ENCODE assay signal across 7 mouse cellular contexts in the genomic region with DNA sequence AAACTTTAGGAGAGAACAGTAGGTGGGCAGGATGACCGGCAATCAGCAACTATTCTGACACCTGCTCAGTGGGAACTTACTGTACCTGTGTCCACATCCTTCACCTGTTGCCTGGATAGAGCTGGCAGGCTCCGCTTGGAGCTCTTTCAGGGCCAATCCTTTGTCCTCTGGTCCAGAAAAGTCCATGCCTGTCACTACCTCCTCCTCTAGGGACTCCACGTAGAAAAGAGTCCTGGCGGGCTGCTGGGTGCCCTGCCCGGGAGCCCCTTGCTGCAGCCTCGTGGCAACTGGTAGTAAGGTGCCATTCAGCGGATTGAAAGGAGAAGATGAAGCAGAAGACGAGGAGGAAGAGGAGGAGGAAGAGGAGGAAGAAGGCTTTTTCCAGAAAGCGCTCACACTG. TPM values are rescaled to one million over a fixed set of nuclear protein-coding genes. Genes with fewer than 3 reads are reported as not detected.
DNase-seq lines count a peak whose midpoint lies in the region; ATAC-seq and TF ChIP-seq lines count a peak whose summit lies in the region.

No protein-coding gene starts in this region.

- no peaks in the 10 kb centered on the region for H3K36me3 ChIP-seq in embryonic facial prominence, embryonic 12.5 days
- no peaks in the 10 kb centered on the region for H3K36me3 ChIP-seq in hindbrain, embryonic 14.5 days (replicated peaks; ENCODE audit: control insufficient read depth, insufficient read depth)
- H3K36me3 ChIP-seq in neural tube, embryonic 12.5 days: no peaks in the 10 kb centered on the region

- H3K4me3 ChIP-seq in left cerebral cortex, adult 2 months: peak overlapping the region; percentile 61
- peak overlapping the region; percentile 37 for H3K4me3 ChIP-seq in embryonic facial prominence, embryonic 12.5 days
- H3K4me3 ChIP-seq in hindbrain, embryonic 14.5 days (replicated peaks; ENCODE audit: low read length): peak overlapping the region; percentile 57
- peak overlapping the region; percentile 50 for H3K4me3 ChIP-seq in neural tube, embryonic 12.5 days

- H3K4me2 ChIP-seq in embryonic facial prominence, embryonic 12.5 days (replicated peaks): peak overlapping the region; percentile 83
- H3K4me2 ChIP-seq in hindbrain, embryonic 14.5 days (replicated peaks): peak overlapping the region; percentile 74
- H3K4me2 ChIP-seq in neural tube, embryonic 12.5 days (replicated peaks): peak overlapping the region; percentile 94

- no peaks in the 10 kb centered on the region for H3K9me3 ChIP-seq in embryonic facial prominence, embryonic 12.5 days
- H3K9me3 ChIP-seq in hindbrain, embryonic 14.5 days (ENCODE audit: control insufficient read depth, low read length): no peaks in the 10 kb centered on the region
- H3K9me3 ChIP-seq in neural tube, embryonic 12.5 days: no peaks in the 10 kb centered on the region

- 0 out of 2 replicates have a peak, but pooled peaks have one; percentile 15 for ATAC-seq in embryonic facial prominence, embryonic 12.5 days (ENCODE audit: insufficient number of reproducible peaks, insufficient read depth, low FRiP score, low TSS enrichment)
- peak; percentile 38; the same call in 1 of the 2 replicates for ATAC-seq in hindbrain, embryonic 14.5 days (ENCODE audit: low FRiP score)
- ATAC-seq in neural tube, embryonic 12.5 days (ENCODE audit: low FRiP score, low read depth): peak; percentile 43; the same call in 1 of the 2 replicates
- no peak for ATAC-seq in monocyte, adult 5-6 weeks (replicated peaks; ENCODE audit: insufficient number of reproducible peaks, low FRiP score, low TSS enrichment, poor library complexity, severe bottlenecking)
- no peak for ATAC-seq in erythroblast, adult 5-6 weeks (replicated peaks; ENCODE audit: low FRiP score, poor library complexity, severe bottlenecking)

- intact Hi-C loops in left cerebral cortex, adult 2 months (cut with DNase I): no loop called here
- intact Hi-C loops in left cerebral cortex, postnatal 10 days (cut with DNase I): no loop called here

- no peaks in the 10 kb centered on the region for H3K4me1 ChIP-seq in embryonic facial prominence, embryonic 12.5 days
- 0 out of 2 replicates have a peak, but pooled peaks cover 7% of the 10 kb centered on the region for H3K4me1 ChIP-seq in hindbrain, embryonic 14.5 days (replicated peaks; ENCODE audit: control insufficient read depth, insufficient read depth, low read length)
- 0 out of 2 replicates have a peak, but pooled peaks cover 3% of the 10 kb centered on the region for H3K4me1 ChIP-seq in neural tube, embryonic 12.5 days

- peaks cover 27% of the 10 kb centered on the region for H3K27me3 ChIP-seq in embryonic facial prominence, embryonic 12.5 days
- H3K27me3 ChIP-seq in hindbrain, embryonic 14.5 days (ENCODE audit: control insufficient read depth, insufficient read depth, low read length): no peaks in the 10 kb centered on the region
- no peaks in the 10 kb centered on the region; the same call in 1 of the 2 replicates for H3K27me3 ChIP-seq in neural tube, embryonic 12.5 days (replicated peaks)

- peak overlapping the region; percentile 62; the same call in 1 of the 2 replicates for H3K27ac ChIP-seq in left cerebral cortex, adult 2 months
- no peak overlapping the region for H3K27ac ChIP-seq in embryonic facial prominence, embryonic 12.5 days
- H3K27ac ChIP-seq in hindbrain, embryonic 14.5 days: peak overlapping the region; percentile 81
- H3K27ac ChIP-seq in neural tube, embryonic 12.5 days: no peak overlapping the region

- WGBS in embryonic facial prominence, embryonic 12.5 days: 7% methylated on average over 9 of the region's 9 CpGs
- 3% methylated on average over 9 of the region's 9 CpGs for WGBS in hindbrain, embryonic 14.5 days
- 6% methylated on average over 9 of the region's 9 CpGs for WGBS in neural tube, embryonic 12.5 days

- no peak for TF ChIP-seq CTCF in left cerebral cortex, adult 2 months (IDR thresholded peaks at IDR 0.05)

- peak overlapping the region; percentile 15; the same call in 1 of the 2 replicates for H3K9ac ChIP-seq in embryonic facial prominence, embryonic 12.5 days
- H3K9ac ChIP-seq in hindbrain, embryonic 14.5 days: peak overlapping the region; percentile 66
- H3K9ac ChIP-seq in neural tube, embryonic 12.5 days: peak overlapping the region; percentile 56; the same call in 1 of the 2 replicates

- no peak for DNase-seq in left cerebral cortex, adult 2 months (ENCODE audit: extremely low spot score in 1 of 2, low spot score in 2 of 2)
- DNase-seq in left cerebral cortex, postnatal 10 days (ENCODE audit: extremely low spot score in 1 of 2, low spot score in 2 of 2): no peak
- no peak for DNase-seq in hindbrain, embryonic 14.5 days (ENCODE audit: low spot score)

RNA-seq across cellular contexts. Expression of gene Klhl1, which starts 1.2 kb away (rescaled TPM):
- 1 to 10 TPM; 1.4 to 2.2 TPM for total RNA-seq in left cerebral cortex, adult 2 months (2021)
- 1 to 10 TPM; 4.1 to 5.7 TPM for total RNA-seq in left cerebral cortex, postnatal 10 days (2021)
- polyA plus RNA-seq in embryonic facial prominence, embryonic 12.5 days (2016; fragmentation: Nextera tagmentation; extraction: Ambion mirVana): 0.19 and 0.20 TPM in 2 replicates
- polyA plus RNA-seq in hindbrain, embryonic 14.5 days (2014; fragmentation: Nextera tagmentation; extraction: Ambion mirVana): 8.8 and 12.0 TPM in 2 replicates
- 2.0 and 4.0 TPM in 2 replicates for polyA plus RNA-seq in neural tube, embryonic 12.5 days (2016; fragmentation: Nextera tagmentation; extraction: Ambion mirVana)
- total RNA-seq in monocyte, adult 5-6 weeks (2017): not detected in 3 replicates
- not detected in 2 replicates for total RNA-seq in erythroblast, adult 5-6 weeks (2015; ENCODE audit: low replicate concordance)
- total RNA-seq in erythroblast, adult 5-6 weeks (2017; ENCODE audit: low replicate concordance): not detected in 2 replicates

Comparison
In these comparisons a context has a peak if more than half of its experiments do, and no peak if none do; other contexts are left out.
1. H3K27ac ChIP-seq: peak in left cerebral cortex, adult 2 months (single experiment) and hindbrain, embryonic 14.5 days (single experiment); none in embryonic facial prominence, embryonic 12.5 days (single experiment) and neural tube, embryonic 12.5 days (single experiment).
2. ATAC-seq: peak in embryonic facial prominence, embryonic 12.5 days (single experiment), hindbrain, embryonic 14.5 days (single experiment) and neural tube, embryonic 12.5 days (single experiment); none in monocyte, adult 5-6 weeks (single experiment) and erythroblast, adult 5-6 weeks (single experiment).
3. H3K9ac ChIP-seq: peak in every context shown above with its lines; median percentile 66 in hindbrain, embryonic 14.5 days; 56 in neural tube, embryonic 12.5 days; 15 in embryonic facial prominence, embryonic 12.5 days.
4. Peak in every context shown above with its lines, with median percentiles within 50 percentile points of each other: H3K4me3 ChIP-seq and H3K4me2 ChIP-seq.